Mouse (Mus musculus) heart, postnatal 0 days (tissue): Measurements from ENCODE around the gene Nav1. TPM values are rescaled to one million over a fixed set of nuclear protein-coding genes. Genes with fewer than 3 reads are reported as not detected.
A peak's percentile ranks its signal among the peaks of the same experiment; 100 is the strongest.

Experiments
- ATAC-seq: fragments of 200-750 bp; cut with Nextera tagmentation; 2 replicates; pipeline ENCODE4 v1.8.0; 2017; ENCODE audit warnings: low read depth, moderate number of reproducible peaks, moderate library complexity; ENCODE audit not compliant: insufficient read depth
- DNase-seq: peaks from one replicate; pipeline ENCODE4 v3.0.0-alpha.2; 2016; ENCODE audit warnings: low spot score
- H3K27ac ChIP-seq: fragments of 300-500 bp; sonication (generic); 2 replicates; pipeline ENCODE4 v1.5.1; 2014; ENCODE audit warnings: low read depth, mild to moderate bottlenecking
- H3K27me3 ChIP-seq: fragments of 300-500 bp; sonication (generic); 2 replicates; pipeline ENCODE4 v1.6.1; 2014; ENCODE audit warnings: low read length, mixed read lengths; ENCODE audit not compliant: control insufficient read depth, insufficient read depth
- H3K36me3 ChIP-seq: fragments of 300-500 bp; sonication (generic); replicated peaks from 2 replicates; pipeline ENCODE4 v1.6.1; 2014; ENCODE audit warnings: low read length, mixed read lengths; ENCODE audit not compliant: control insufficient read depth, insufficient read depth
- H3K4me1 ChIP-seq: fragments of 300-500 bp; sonication (generic); 2 replicates; pipeline ENCODE4 v1.6.1; 2014; ENCODE audit warnings: antibody characterized with exemption; ENCODE audit not compliant: control insufficient read depth, insufficient read depth
- H3K4me2 ChIP-seq: fragments of 300-500 bp; sonication (generic); 2 replicates; pipeline ENCODE4 v1.6.1; 2014; ENCODE audit warnings: low read depth, mild to moderate bottlenecking, low read length, moderate library complexity
- H3K4me3 ChIP-seq: fragments of 300-500 bp; sonication (generic); 2 replicates; pipeline ENCODE4 v1.5.1; 2014; ENCODE audit warnings: low read depth, low read length
- H3K9ac ChIP-seq: fragments of 300-500 bp; sonication (generic); replicated peaks from 2 replicates; pipeline ENCODE4 v1.6.1; 2014; ENCODE audit warnings: low read depth, low read length, mixed read lengths
- H3K9me3 ChIP-seq: fragments of 300-500 bp; sonication (generic); replicated peaks from 2 replicates; pipeline ENCODE4 v1.6.1; 2016; ENCODE audit warnings: low read length; ENCODE audit not compliant: control insufficient read depth
- CTCF ChIP-seq: IDR thresholded peaks from 2 replicates; pipeline ENCODE4 v1.5.1; 2016; ENCODE audit warnings: antibody characterized with exemption, control low read depth, low read depth
- EP300 ChIP-seq: IDR thresholded peaks from 2 replicates; pipeline ENCODE4 v1.6.1; 2016; ENCODE audit warnings: antibody characterized with exemption, low read depth
- WGBS: fragments of 180-500 bp; shearing (Covaris S2); extraction: QIAGEN DNeasy Blood & Tissue Kit; methylation state at CpG from one replicate; pipeline ENCODE4 v1.1.7; 2014; 5-methylcytosine and 5-hydroxymethylcytosine counted together
- polyA plus RNA-seq: library from polyadenylated mRNA; unstranded; fragments of >200 nt; fragmentation: Nextera tagmentation; extraction: Ambion mirVana; gene quantifications from 2 replicates; pipeline ENCODE4 v1.2.1, GENCODE M21; 2015
- total RNA-seq: library from RNA; depleted of rRNA; stranded (reverse); fragments of >200 nt; gene quantifications from 2 replicates; pipeline ENCODE4 v1.2.3, GENCODE M21; 2014; ENCODE audit warnings: low replicate concordance

Gene Nav1
- total and polyA plus RNA-seq, 2 experiments from 2014 or later: 10.3 to 29.9 TPM

DNA sequence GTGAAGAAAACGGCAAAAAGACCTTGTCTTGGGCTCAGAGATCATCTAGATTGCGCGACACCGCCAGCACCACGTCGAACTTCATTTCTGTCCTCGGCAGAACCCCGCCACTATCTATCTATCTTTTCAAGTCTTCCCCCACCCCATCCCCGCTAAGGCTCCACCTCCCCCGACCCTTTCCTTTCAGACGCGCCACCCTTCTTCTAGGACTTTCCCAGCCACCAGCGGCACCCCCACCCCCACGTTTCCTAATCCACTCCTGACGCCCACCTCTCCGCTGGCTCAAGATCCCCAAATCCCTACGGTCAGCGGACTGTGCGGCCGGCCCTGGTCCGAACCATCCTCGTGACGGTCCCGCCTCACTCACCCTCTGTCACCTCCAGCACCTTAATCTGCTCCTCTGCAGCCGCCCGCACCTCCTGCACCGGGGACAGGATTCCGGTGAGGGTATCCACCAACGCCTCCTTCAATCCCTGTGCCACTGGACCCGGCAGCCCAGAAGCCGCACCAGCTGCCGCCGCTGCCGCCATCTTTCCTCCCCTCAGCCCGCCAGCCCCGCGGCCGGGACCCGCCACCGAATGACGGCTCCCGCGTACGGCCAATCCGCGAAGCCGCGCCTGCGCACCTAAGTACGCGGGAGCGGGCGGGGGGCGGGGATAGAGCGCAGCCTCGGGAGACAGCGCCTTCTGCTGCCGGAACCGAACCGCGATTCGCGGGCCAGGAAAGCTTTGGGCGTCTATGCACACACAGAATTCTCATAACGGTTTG, 177.0 kb downstream of the Nav1 start, which contains the start of gene Ipo9:
Gene Ipo9 (minus strand): TSS at position 599 of the 768 bp plus-strand sequence.
- H3K27ac ChIP-seq: peak within 1 kb of the TSS; percentile 64
- H3K4me2 ChIP-seq: peak within 1 kb of the TSS; percentile 75

DNA sequence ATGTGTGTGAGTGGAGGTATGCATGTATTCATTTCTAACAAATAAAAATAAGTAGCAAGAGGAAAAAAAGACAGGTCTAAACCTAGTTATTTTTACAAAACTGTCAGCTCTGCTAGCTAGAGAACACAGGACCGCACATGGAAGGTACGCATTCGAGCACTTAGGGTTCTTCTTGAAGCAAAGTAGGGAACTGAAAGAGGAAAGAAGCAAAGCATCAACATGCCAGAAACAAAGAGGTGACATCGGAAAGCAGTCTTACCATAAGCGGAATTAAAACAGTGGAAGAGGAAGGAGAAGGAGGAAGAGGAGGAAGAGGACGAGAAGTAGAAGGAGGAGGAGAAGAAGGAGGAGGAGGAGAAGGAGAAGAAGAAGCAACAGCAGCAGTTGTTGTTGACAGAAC, 179.7 kb downstream of the Nav1 start:
- no peak for DNase-seq
- Histone ChIP-seq H3K9ac (no peak overlapping the region), H3K4me2 (no peak overlapping the region), H3K4me1 (peaks cover 19% of the 10 kb centered on the region; the same call in 1 of the 2 replicates), H3K27me3 (no peaks in the 10 kb centered on the region), H3K36me3 (peaks cover 21% of the 10 kb centered on the region), H3K4me3 (no peak overlapping the region), H3K27ac (no peak overlapping the region), H3K9me3 (no peaks in the 10 kb centered on the region)
- WGBS: 72% methylated on average over 6 of the region's 6 CpGs
- TF ChIP-seq EP300: no peak
- no peak for TF ChIP-seq CTCF
- no peak for ATAC-seq

More for the DNA sequence above, 177.0 kb downstream of the Nav1 start, which contains the start of gene Ipo9:
- no peaks in the 10 kb centered on the region for H3K9me3 ChIP-seq
- under 1% methylated on average over 65 of the region's 65 CpGs for WGBS
- peak within 1 kb of the TSS; percentile 87 for H3K9ac ChIP-seq
- H3K36me3 ChIP-seq: peaks cover 8% of the 10 kb centered on the region; the same call in 1 of the 2 replicates
- H3K4me3 ChIP-seq: peak within 1 kb of the TSS; percentile 93
- no peaks in the 10 kb centered on the region for H3K27me3 ChIP-seq
- ATAC-seq (peak; percentile 96), DNase-seq (peak; percentile 90)
- peaks cover 19% of the 10 kb centered on the region; the same call in 1 of the 2 replicates for H3K4me1 ChIP-seq
- TF ChIP-seq EP300 (0 out of 2 replicates have a peak, but pooled peaks have one; percentile 17), CTCF (peak; percentile 59)

DNA sequence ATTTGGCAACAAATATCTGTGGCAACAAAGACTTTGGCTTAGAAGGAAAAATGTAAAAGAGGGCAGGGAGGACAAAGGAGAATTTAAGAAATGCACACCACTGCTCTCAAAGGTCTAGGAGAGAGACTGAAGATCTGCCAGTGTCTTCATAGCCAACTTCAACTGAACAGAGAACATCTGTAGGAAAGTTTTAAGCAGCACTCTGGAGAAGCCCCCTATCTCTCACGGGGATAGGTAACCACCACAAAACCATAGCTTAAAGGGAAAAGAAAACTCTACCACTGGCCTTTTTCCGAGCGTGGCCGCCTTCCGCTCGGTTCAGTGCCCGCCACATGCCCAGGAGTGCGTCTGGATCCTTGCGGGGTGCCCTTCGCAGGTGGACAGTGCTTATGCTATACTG, 180.4 kb downstream of the Nav1 start:
- Histone ChIP-seq H3K27ac (no peak overlapping the region), H3K4me3 (no peak overlapping the region), H3K4me2 (no peak overlapping the region), H3K9ac (no peak overlapping the region), H3K4me1 (peaks cover 19% of the 10 kb centered on the region; the same call in 1 of the 2 replicates), H3K9me3 (no peaks in the 10 kb centered on the region), H3K27me3 (no peaks in the 10 kb centered on the region), H3K36me3 (peaks cover 21% of the 10 kb centered on the region)
- ATAC-seq: no peak
- TF ChIP-seq EP300: no peak
- no peak for TF ChIP-seq CTCF
- no peak for DNase-seq
- WGBS: 96% methylated on average over 10 of the region's 10 CpGs

DNA sequence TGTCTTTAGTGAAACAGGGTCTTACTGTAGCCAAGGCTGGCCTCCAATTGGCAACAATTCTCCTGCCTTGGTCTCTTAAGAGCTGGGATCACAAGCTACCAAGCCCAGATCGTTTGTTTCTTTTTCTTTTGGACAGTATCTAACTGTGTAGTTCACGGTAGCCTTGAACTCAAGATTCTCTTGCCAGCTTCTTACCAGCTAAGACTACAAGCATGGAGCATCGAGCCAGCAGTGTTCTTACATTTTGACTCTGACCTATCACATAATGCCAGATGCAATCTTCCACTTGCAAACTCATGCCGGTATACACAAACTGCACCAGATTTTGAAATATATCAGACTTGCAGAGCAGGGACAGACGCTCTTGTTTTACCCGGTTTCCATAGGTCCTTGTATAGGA, 184.3 kb downstream of the Nav1 start:
- Histone ChIP-seq H3K27ac (no peak overlapping the region), H3K36me3 (peaks cover 42% of the 10 kb centered on the region), H3K27me3 (no peaks in the 10 kb centered on the region), H3K4me1 (no peaks in the 10 kb centered on the region), H3K4me3 (no peak overlapping the region), H3K9ac (no peak overlapping the region), H3K4me2 (no peak overlapping the region), H3K9me3 (no peaks in the 10 kb centered on the region)
- 88% methylated on average over 6 of the region's 6 CpGs for WGBS
- DNase-seq (no peak), ATAC-seq (no peak)
- TF ChIP-seq CTCF (no peak), EP300 (no peak)

DNA sequence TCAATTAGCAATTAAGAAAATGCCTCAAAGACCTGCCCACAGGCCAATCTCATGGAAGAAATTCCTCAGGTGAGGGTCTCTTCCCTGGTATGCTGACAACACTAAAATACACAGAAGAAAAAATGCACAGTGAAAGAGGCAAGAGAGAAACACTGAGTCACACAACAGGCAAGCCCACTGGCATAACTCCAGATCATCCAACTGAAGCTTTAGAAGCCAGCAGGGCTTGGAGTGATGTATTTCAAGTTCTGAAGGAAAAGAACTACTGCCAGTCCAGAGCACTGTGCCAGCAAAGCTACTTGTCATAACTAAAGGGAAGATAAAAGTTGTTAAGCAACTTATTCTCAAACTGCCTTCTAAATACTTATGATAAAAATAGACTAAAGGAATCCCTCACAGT, 193.1 kb downstream of the Nav1 start:
- Histone ChIP-seq H3K36me3 (peaks cover 52% of the 10 kb centered on the region), H3K4me1 (peaks cover 12% of the 10 kb centered on the region), H3K4me2 (no peak overlapping the region), H3K27me3 (no peaks in the 10 kb centered on the region), H3K9me3 (no peaks in the 10 kb centered on the region), H3K4me3 (no peak overlapping the region), H3K9ac (no peak overlapping the region), H3K27ac (peak overlapping the region; percentile 32)
- DNase-seq (no peak), ATAC-seq (no peak)
- TF ChIP-seq CTCF (no peak), EP300 (no peak)
